Mouse (Mus musculus) cerebellum, adult 9-10 months (tissue): Measurements from ENCODE around the gene Dot1l.
A peak's percentile ranks its signal among the peaks of the same experiment; 100 is the strongest.

Experiments
- DNase-seq: peaks from one replicate; pipeline ENCODE4 v3.0.0; 2022

The Dot1l gene

GRCm38 (mm10) chr10:80758651-80759050, 3.6 kb downstream of the Dot1l start:
- DNase-seq: peak; percentile 53

- peak; percentile 57 for DNase-seq
Measured at GRCm38 (mm10) chr10:80760596-80761524, 5.9 kb downstream of the Dot1l start.

GRCm38 (mm10) chr10:80761821-80762220, 6.8 kb downstream of the Dot1l start:
- DNase-seq: no peak

GRCm38 (mm10) chr10:80763502-80763901, 8.5 kb downstream of the Dot1l start:
- DNase-seq: no peak

GRCm38 (mm10) chr10:80765746-80766145, 10.7 kb downstream of the Dot1l start:
- DNase-seq: no peak

- DNase-seq: no peak
Measured at GRCm38 (mm10) chr10:80766161-80766815, 11.3 kb downstream of the Dot1l start.

GRCm38 (mm10) chr10:80768365-80768764, 13.4 kb downstream of the Dot1l start:
- DNase-seq: no peak

GRCm38 (mm10) chr10:80773816-80774215, 18.8 kb downstream of the Dot1l start:
- no peak for DNase-seq

- peak; percentile 99 for DNase-seq
Measured at GRCm38 (mm10) chr10:80774549-80774948, 19.5 kb downstream of the Dot1l start.

GRCm38 (mm10) chr10:80774981-80775380, 20.0 kb downstream of the Dot1l start:
- DNase-seq: peak; percentile 76

GRCm38 (mm10) chr10:80775731-80776130, 20.7 kb downstream of the Dot1l start:
- peak; percentile 89 for DNase-seq

- DNase-seq: peak; percentile 49
Measured at GRCm38 (mm10) chr10:80776358-80776869, 21.4 kb downstream of the Dot1l start.

GRCm38 (mm10) chr10:80777123-80777522, 22.1 kb downstream of the Dot1l start:
- peak; percentile 80 for DNase-seq

- DNase-seq: no peak
Measured at GRCm38 (mm10) chr10:80779565-80779964, 24.6 kb downstream of the Dot1l start.

GRCm38 (mm10) chr10:80784302-80784701, 29.3 kb downstream of the Dot1l start:
- DNase-seq: no peak

GRCm38 (mm10) chr10:80784871-80785270, 29.9 kb downstream of the Dot1l start:
- no peak for DNase-seq

GRCm38 (mm10) chr10:80785963-80786362, 31.0 kb downstream of the Dot1l start:
- no peak for DNase-seq

GRCm38 (mm10) chr10:80787517-80787916, 32.5 kb downstream of the Dot1l start:
- DNase-seq: no peak

GRCm38 (mm10) chr10:80790761-80791404, 35.9 kb downstream of the Dot1l start:
- DNase-seq: no peak

- no peak for DNase-seq
Measured at GRCm38 (mm10) chr10:80791476-80792174, 36.6 kb downstream of the Dot1l start.

- peak; percentile 84 for DNase-seq
Measured at GRCm38 (mm10) chr10:80792175-80793032, 37.4 kb downstream of the Dot1l start.
